Mouse (Mus musculus) midbrain, embryonic 12.5 days (tissue): ENCODE measurements around the gene Rnf185. TPM values are rescaled to one million over a fixed set of nuclear protein-coding genes. Genes with fewer than 3 reads are reported as not detected.

Source experiments
- ATAC-seq: fragments of 200-750 bp; cut with Nextera tagmentation; 2 replicates; pipeline ENCODE4 v1.8.0; 2017; ENCODE audit warnings: low read depth, moderate TSS enrichment, moderate library complexity; ENCODE audit not compliant: low FRiP score
- H3K27ac ChIP-seq: fragments of 300-500 bp; sonication (generic); replicated peaks from 2 replicates; pipeline ENCODE4 v1.5.1; 2016; ENCODE audit warnings: mild to moderate bottlenecking
- H3K27me3 ChIP-seq: fragments of 300-500 bp; sonication (generic); 2 replicates; pipeline ENCODE4 v1.6.1; 2016; ENCODE audit warnings: mild to moderate bottlenecking
- H3K36me3 ChIP-seq: fragments of 300-500 bp; sonication (generic); 2 replicates; pipeline ENCODE4 v1.6.1; 2016
- H3K4me1 ChIP-seq: fragments of 300-500 bp; sonication (generic); 2 replicates; pipeline ENCODE4 v1.6.1; 2016
- H3K4me2 ChIP-seq: fragments of 300-500 bp; sonication (generic); replicated peaks from 2 replicates; pipeline ENCODE4 v1.6.1; 2016; ENCODE audit warnings: mild to moderate bottlenecking, moderate library complexity
- H3K4me3 ChIP-seq: fragments of 300-500 bp; sonication (generic); 2 replicates; pipeline ENCODE4 v1.5.1; 2016; ENCODE audit warnings: mild to moderate bottlenecking
- H3K9ac ChIP-seq: fragments of 300-500 bp; sonication (generic); replicated peaks from 2 replicates; pipeline ENCODE4 v1.6.1; 2016; ENCODE audit warnings: mild to moderate bottlenecking, moderate library complexity
- H3K9me3 ChIP-seq: fragments of 300-500 bp; sonication (generic); 2 replicates; pipeline ENCODE4 v1.6.1; 2016; ENCODE audit warnings: mild to moderate bottlenecking
- WGBS: fragments of 180-500 bp; shearing (Covaris S2); methylation state at CpG from one replicate; pipeline ENCODE4 v1.1.7; 2016; 5-methylcytosine and 5-hydroxymethylcytosine counted together
- polyA plus RNA-seq: library from polyadenylated mRNA; unstranded; fragments of >200 nt; fragmentation: Nextera tagmentation; extraction: Ambion mirVana; gene quantifications from 2 replicates; pipeline ENCODE4 v1.2.1, GENCODE M21; 2016

Gene Rnf185
- polyA plus RNA-seq, 1 experiment from 2014 or later, result 46.7 TPM

DNA sequence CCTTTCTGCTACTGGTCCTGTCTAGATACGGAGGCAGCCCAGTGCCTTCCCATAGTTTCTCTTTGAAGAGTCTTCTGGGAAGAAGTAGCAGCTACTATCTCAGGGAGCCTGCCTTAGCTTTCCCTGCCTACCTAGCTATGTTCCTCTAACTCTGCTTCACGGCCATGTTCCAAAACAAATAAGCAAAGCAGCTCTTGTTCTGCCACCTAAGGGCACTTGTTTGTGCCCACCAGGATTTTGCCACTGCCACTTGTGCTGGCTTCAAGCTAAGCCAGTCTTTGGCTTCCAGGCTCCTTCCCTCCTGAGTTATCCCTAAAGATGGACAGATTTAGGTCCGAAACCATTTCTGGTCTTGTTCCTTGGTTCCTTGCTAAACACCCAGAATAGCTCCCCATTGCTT is 40.1 kb downstream of the Rnf185 start:
- H3K9me3 ChIP-seq, result no peaks in the 10 kb centered on the region
- peaks cover 30% of the 10 kb centered on the region for H3K36me3 ChIP-seq
- WGBS, result 87% methylated on average over 3 of the region's 3 CpGs
- H3K4me3 ChIP-seq, result no peak overlapping the region
- H3K27me3 ChIP-seq, result peaks cover 6% of the 10 kb centered on the region; the same call in 1 of the 2 replicates
- no peak overlapping the region for H3K27ac ChIP-seq
- no peak for ATAC-seq
- no peak overlapping the region for H3K4me2 ChIP-seq
- H3K9ac ChIP-seq, result no peak overlapping the region
- peaks cover 10% of the 10 kb centered on the region; the same call in 1 of the 2 replicates for H3K4me1 ChIP-seq

DNA sequence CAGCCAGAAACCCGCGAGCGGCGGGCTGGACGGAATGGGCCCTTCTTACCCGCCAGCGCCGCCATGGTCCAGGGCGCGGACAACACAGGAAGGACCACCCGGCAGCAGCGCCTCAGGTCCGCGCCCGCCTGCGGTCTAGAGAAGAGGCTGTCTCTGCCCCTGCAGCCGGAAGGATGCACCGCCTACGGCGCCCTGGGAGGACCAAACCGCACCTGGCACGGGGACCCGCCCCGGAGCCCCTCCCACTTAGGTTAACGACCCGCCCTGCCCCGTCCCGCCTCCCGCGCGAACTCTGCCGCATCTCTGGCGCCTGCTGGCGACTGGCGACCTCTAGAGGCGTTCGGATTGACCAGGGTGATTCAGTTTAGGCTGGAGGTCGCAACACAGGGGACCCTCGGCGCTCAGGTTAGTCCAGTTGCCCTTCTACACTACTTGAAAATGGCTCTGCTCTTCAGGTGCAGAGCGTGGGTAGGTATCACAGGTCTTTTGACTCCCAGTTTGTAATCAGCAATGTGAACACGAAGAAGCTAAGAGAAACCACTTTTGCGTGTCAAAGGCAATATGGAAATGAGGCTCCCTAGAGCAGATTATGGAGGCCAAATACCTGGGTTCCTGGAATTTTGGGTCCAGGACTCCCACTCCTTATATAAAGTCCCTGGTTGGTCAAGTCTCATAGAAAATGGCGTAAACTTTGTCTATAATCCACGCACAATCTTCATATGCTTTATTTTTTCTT is 43.0 kb downstream of the Rnf185 start, which contains the start of gene Limk2:
Gene Limk2, minus strand, starts transcription at position 193 of the 736 bp plus-strand sequence.
- no peaks in the 10 kb centered on the region for H3K9me3 ChIP-seq
- H3K9ac ChIP-seq, result peak within 1 kb of the TSS; percentile 74
- 4% methylated on average over 42 of the region's 45 CpGs for WGBS
- H3K27ac ChIP-seq, result peak within 1 kb of the TSS; percentile 54
- H3K36me3 ChIP-seq, result peaks cover 5% of the 10 kb centered on the region; the same call in 1 of the 2 replicates
- peak within 1 kb of the TSS; percentile 70 for H3K4me3 ChIP-seq
- peak; percentile 96 for ATAC-seq
- peaks cover 10% of the 10 kb centered on the region; the same call in 1 of the 2 replicates for H3K4me1 ChIP-seq
- H3K27me3 ChIP-seq, result peaks cover 6% of the 10 kb centered on the region; the same call in 1 of the 2 replicates
- H3K4me2 ChIP-seq, result peak within 1 kb of the TSS; percentile 80

DNA sequence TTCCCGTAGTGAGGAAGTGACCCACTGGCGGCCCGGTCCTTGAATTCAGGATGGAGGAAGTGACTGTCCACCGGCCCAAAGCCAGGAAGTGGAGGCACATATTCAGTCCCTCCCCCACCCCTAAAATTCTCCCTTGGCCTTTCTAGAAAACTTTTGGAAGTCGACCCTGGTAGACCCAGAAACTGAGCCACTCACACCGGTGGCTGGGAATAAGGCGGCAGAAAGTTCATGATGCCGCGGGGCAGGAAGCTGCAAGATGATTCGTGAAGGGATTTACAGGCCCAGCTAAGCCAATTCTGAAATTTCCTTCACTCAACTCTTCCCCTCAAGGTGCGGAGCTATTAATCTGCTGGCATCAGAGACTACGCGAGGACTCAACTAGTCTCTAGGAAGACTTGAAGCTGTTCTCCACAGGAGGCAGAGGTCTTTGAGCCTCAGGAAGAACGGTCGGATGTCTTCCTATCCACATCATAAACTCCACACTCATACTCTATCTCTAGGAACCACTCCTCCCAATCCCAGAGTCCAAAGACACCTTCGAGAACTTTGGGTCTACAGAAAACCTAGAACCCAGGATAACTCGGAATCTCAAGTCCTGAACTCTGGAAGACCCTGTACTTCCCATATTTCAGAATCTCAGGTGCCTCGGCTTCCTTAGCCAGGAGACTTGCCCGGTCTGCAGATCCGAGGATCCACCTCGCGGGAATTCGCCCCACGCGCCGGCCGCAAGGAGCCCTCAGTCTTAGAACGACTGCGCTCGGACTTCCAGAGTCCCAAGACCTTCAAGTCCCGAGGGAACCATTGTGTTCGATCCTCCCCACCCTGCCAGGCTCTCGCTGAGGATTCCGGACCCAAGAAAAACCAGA is 43.8 kb downstream of the Rnf185 start:
- no peaks in the 10 kb centered on the region for H3K9me3 ChIP-seq
- peaks cover 10% of the 10 kb centered on the region; the same call in 1 of the 2 replicates for H3K4me1 ChIP-seq
- H3K36me3 ChIP-seq, result no peaks in the 10 kb centered on the region
- H3K27me3 ChIP-seq, result peaks cover 6% of the 10 kb centered on the region; the same call in 1 of the 2 replicates
- peak overlapping the region; percentile 80 for H3K4me2 ChIP-seq
- H3K27ac ChIP-seq, result peak overlapping the region; percentile 54
- peak overlapping the region; percentile 70 for H3K4me3 ChIP-seq
- ATAC-seq, result peak; percentile 53; the same call in 1 of the 2 replicates
- 7% methylated on average over 34 of the region's 34 CpGs for WGBS
- peak overlapping the region; percentile 74 for H3K9ac ChIP-seq

DNA sequence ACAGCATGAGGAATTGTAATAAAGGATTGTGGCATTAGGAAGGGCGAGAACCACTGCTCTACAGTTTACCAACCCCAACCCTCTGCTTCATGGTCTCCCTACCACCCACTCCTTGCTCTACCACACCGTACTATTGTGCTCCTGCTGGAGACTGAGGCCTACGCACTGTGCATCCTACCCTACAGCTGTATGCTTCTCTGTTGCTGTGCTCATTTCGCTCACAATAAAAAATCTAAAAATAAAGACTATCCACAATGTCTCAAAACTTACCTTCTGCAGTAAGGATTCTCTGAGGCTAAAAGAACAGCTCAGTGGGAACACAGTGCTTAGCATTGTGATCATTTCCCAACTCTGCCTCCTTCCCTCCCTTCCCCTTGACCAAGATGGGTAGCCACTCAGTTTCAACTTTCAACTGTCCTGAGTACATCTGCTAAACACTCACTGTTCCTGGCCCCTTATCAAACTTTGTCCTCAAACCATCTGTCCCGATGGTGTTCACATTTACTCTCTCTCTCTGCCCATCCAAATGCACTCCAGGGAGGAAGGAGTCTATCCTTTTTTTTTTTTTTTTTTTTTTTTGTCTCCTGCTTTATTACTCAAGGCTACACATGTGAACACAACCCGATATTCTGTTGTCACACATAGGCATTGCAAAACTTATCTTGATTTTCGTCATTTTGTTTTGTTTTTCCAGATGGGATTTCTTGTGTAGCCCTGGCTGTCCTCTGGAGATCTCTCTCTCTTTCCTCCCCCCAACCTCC is 47.7 kb downstream of the Rnf185 start:
- H3K4me3 ChIP-seq, result no peak overlapping the region
- no peaks in the 10 kb centered on the region for H3K36me3 ChIP-seq
- peaks cover 6% of the 10 kb centered on the region; the same call in 1 of the 2 replicates for H3K27me3 ChIP-seq
- H3K27ac ChIP-seq, result no peak overlapping the region
- no peak for ATAC-seq
- H3K4me1 ChIP-seq, result peaks cover 10% of the 10 kb centered on the region; the same call in 1 of the 2 replicates
- WGBS, result 88% methylated on average over 7 of the region's 7 CpGs
- no peak overlapping the region for H3K4me2 ChIP-seq
- no peak overlapping the region for H3K9ac ChIP-seq
- no peaks in the 10 kb centered on the region for H3K9me3 ChIP-seq

GRCm38 (mm10) chr11:3403024-3403423 is 49.1 kb downstream of the Rnf185 start:
- peaks cover 3% of the 10 kb centered on the region; the same call in 1 of the 2 replicates for H3K27me3 ChIP-seq
- H3K27ac ChIP-seq, result no peak overlapping the region
- no peak overlapping the region for H3K4me2 ChIP-seq
- H3K36me3 ChIP-seq, result no peaks in the 10 kb centered on the region
- no peaks in the 10 kb centered on the region for H3K9me3 ChIP-seq
- no peak overlapping the region for H3K4me3 ChIP-seq
- H3K4me1 ChIP-seq, result peaks cover 6% of the 10 kb centered on the region; the same call in 1 of the 2 replicates
- WGBS, result 84% methylated on average over 3 of the region's 3 CpGs
- no peak overlapping the region for H3K9ac ChIP-seq
- no peak for ATAC-seq

DNA sequence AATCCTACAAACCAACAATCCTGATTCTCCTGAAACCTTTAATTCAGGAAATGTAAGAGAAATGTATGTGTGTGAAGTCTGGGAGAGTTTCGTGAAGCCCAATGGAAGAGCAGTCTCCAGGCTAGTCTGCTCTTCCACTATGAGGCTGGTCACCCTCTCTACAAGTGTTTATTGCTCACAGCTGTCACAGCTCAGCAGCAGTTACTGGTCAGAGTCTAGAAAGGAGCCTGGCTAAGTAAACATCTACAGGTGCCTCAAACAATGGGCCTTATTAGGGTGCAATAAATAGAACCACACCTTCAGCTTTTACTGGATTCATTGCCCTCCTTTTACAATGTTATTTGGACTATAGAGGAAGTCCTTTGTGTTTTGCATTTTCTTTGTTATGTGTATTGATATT is 53.8 kb downstream of the Rnf185 start:
- H3K27ac ChIP-seq, result no peak overlapping the region
- H3K4me2 ChIP-seq, result no peak overlapping the region
- H3K4me3 ChIP-seq, result no peak overlapping the region
- no peaks in the 10 kb centered on the region for H3K36me3 ChIP-seq
- H3K9ac ChIP-seq, result no peak overlapping the region
- 91% methylated on average over 1 of the region's 1 CpGs for WGBS
- no peak for ATAC-seq
- no peaks in the 10 kb centered on the region for H3K9me3 ChIP-seq
- H3K27me3 ChIP-seq, result no peaks in the 10 kb centered on the region
- H3K4me1 ChIP-seq, result peaks cover 14% of the 10 kb centered on the region

GRCm38 (mm10) chr11:3396562-3396961 is 55.6 kb downstream of the Rnf185 start:
- Histone ChIP-seq H3K36me3 (no peaks in the 10 kb centered on the region), H3K9ac (0 out of 2 replicates have a peak overlapping the region, but pooled peaks have one; percentile 15), H3K4me1 (peaks cover 14% of the 10 kb centered on the region), H3K4me2 (0 out of 2 replicates have a peak overlapping the region, but pooled peaks have one; percentile 1), H3K27me3 (no peaks in the 10 kb centered on the region), H3K27ac (peak overlapping the region; percentile 67), H3K9me3 (no peaks in the 10 kb centered on the region), H3K4me3 (no peak overlapping the region)
- ATAC-seq, result peak; percentile 58
- WGBS, result 34% methylated on average over 8 of the region's 8 CpGs

DNA sequence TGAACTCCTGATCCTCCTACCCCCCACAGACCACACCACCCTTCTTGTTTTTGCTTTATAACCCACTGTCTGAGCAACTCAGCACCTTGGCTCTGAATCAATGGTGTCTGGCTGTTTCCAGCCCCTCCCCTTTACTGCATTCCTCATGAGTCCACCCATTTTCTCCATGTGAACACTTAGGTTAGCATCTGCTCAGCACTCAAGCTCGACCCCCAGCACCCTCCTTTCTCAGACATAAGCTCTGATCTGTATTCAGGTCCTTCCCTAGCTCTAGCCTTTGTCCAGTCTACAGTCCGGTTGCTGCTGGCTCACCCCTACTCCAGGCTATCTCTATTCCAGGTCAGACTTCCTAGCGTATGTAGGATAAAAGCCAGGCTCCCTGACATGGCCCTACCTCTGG is 56.1 kb downstream of the Rnf185 start:
- H3K4me3 ChIP-seq, result no peak overlapping the region
- ATAC-seq, result peak; percentile 75
- H3K4me1 ChIP-seq, result peaks cover 14% of the 10 kb centered on the region
- H3K9ac ChIP-seq, result 0 out of 2 replicates have a peak overlapping the region, but pooled peaks have one; percentile 15
- H3K36me3 ChIP-seq, result no peaks in the 10 kb centered on the region
- H3K9me3 ChIP-seq, result no peaks in the 10 kb centered on the region
- peak overlapping the region; percentile 67 for H3K27ac ChIP-seq
- WGBS, result 52% methylated on average over 3 of the region's 3 CpGs
- H3K4me2 ChIP-seq, result 0 out of 2 replicates have a peak overlapping the region, but pooled peaks have one; percentile 1
- no peaks in the 10 kb centered on the region for H3K27me3 ChIP-seq

DNA sequence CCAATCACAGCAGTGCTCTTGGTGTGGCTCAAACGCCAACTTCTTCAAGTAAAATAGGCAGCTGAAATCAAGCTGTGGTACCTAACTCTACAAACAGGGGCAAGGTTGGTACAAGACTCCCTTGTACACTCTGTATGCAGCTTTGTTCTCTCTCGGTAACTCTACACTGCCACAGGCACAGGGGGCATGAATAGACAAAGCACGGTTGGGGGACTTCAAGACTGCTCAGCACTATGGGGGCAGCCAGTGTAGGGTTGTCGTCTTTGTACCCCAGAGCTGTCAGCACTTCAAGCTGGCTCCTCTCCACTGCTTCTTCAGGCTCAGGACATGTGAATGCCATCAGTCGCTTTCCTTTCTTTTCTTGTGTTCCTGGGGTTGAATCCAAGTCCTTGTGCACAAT is 57.6 kb downstream of the Rnf185 start:
- Histone ChIP-seq H3K9me3 (no peaks in the 10 kb centered on the region), H3K27me3 (no peaks in the 10 kb centered on the region), H3K27ac (no peak overlapping the region), H3K36me3 (no peaks in the 10 kb centered on the region), H3K4me2 (no peak overlapping the region), H3K4me1 (peaks cover 14% of the 10 kb centered on the region), H3K4me3 (no peak overlapping the region), H3K9ac (no peak overlapping the region)
- ATAC-seq, result no peak
- WGBS, result 62% methylated on average over 5 of the region's 5 CpGs

DNA sequence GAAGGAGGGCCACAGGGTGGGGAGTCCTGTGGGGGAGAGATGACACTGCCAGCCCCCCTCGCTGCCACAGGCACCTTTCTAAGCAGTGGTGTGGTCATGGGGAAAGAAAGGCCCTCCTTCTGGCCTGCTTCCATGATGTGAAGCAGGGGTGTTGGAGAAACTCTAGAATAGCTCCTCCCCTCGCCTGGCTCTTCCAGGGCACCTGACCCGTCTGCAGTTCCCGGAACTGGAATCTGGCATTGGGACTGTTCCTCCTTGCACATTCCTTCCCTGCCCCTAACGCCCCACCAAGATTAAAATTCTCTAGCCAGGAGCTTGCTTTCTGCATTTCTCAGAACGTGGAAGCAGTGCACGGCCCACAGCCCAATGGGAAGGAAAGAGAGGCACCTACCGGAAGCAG is 59.6 kb downstream of the Rnf185 start:
- ATAC-seq, result no peak
- H3K36me3 ChIP-seq, result no peaks in the 10 kb centered on the region
- peaks cover 14% of the 10 kb centered on the region for H3K4me1 ChIP-seq
- H3K9ac ChIP-seq, result no peak overlapping the region
- H3K4me2 ChIP-seq, result no peak overlapping the region
- no peak overlapping the region for H3K27ac ChIP-seq
- H3K27me3 ChIP-seq, result no peaks in the 10 kb centered on the region
- WGBS, result 92% methylated on average over 8 of the region's 8 CpGs
- H3K4me3 ChIP-seq, result no peak overlapping the region
- H3K9me3 ChIP-seq, result no peaks in the 10 kb centered on the region

GRCm38 (mm10) chr11:3390789-3391188 is 61.4 kb downstream of the Rnf185 start:
- H3K27ac ChIP-seq, result no peak overlapping the region
- H3K9me3 ChIP-seq, result no peaks in the 10 kb centered on the region
- H3K9ac ChIP-seq, result no peak overlapping the region
- 91% methylated on average over 5 of the region's 5 CpGs for WGBS
- no peak overlapping the region for H3K4me3 ChIP-seq
- H3K36me3 ChIP-seq, result no peaks in the 10 kb centered on the region
- ATAC-seq, result no peak
- no peaks in the 10 kb centered on the region for H3K4me1 ChIP-seq
- H3K4me2 ChIP-seq, result no peak overlapping the region
- no peaks in the 10 kb centered on the region for H3K27me3 ChIP-seq
